Mouse (Mus musculus) E14TG2a.4 (cell line): ENCODE results near the gene Gm20388.
"Not testable (repeated sequence)": the region's sequence is repeated elsewhere in the genome, so short reads cannot be mapped to it uniquely, and the experiment has no call there.

Source experiments
- H3K27me3 ChIP-seq: 2 replicates; pipeline ENCODE4 v1.6.1; 2014; ENCODE audit warnings: low read length, control low read depth; ENCODE audit not compliant: insufficient read depth
- H3K36me3 ChIP-seq: 2 replicates; pipeline ENCODE4 v1.6.1; 2014; ENCODE audit warnings: low read length, control low read depth; ENCODE audit not compliant: insufficient read depth
- H3K4me1 ChIP-seq: replicated peaks from 2 replicates; pipeline ENCODE4 v1.6.1; 2014; ENCODE audit warnings: low read depth, low read length, control low read depth
- H3K4me3 ChIP-seq: replicated peaks from 2 replicates; pipeline ENCODE4 v1.5.1; 2014; ENCODE audit warnings: mild to moderate bottlenecking, low read length
- H3K9me3 ChIP-seq: 2 replicates; pipeline ENCODE4 v1.6.1; 2014; ENCODE audit warnings: low read length, control low read depth
- CTCF ChIP-seq: conservative IDR thresholded peaks from 2 replicates; pipeline ENCODE4 v1.5.1; 2014; ENCODE audit warnings: low read length
- NANOG ChIP-seq: IDR thresholded peaks from 2 replicates; pipeline ENCODE4 v1.6.1; 2014; ENCODE audit warnings: borderline replicate concordance, low read length, mixed read lengths
- POU5F1 ChIP-seq: IDR thresholded peaks from 2 replicates; pipeline ENCODE4 v1.6.1; 2014; ENCODE audit warnings: low read length, borderline replicate concordance

The Gm20388 gene

DNA sequence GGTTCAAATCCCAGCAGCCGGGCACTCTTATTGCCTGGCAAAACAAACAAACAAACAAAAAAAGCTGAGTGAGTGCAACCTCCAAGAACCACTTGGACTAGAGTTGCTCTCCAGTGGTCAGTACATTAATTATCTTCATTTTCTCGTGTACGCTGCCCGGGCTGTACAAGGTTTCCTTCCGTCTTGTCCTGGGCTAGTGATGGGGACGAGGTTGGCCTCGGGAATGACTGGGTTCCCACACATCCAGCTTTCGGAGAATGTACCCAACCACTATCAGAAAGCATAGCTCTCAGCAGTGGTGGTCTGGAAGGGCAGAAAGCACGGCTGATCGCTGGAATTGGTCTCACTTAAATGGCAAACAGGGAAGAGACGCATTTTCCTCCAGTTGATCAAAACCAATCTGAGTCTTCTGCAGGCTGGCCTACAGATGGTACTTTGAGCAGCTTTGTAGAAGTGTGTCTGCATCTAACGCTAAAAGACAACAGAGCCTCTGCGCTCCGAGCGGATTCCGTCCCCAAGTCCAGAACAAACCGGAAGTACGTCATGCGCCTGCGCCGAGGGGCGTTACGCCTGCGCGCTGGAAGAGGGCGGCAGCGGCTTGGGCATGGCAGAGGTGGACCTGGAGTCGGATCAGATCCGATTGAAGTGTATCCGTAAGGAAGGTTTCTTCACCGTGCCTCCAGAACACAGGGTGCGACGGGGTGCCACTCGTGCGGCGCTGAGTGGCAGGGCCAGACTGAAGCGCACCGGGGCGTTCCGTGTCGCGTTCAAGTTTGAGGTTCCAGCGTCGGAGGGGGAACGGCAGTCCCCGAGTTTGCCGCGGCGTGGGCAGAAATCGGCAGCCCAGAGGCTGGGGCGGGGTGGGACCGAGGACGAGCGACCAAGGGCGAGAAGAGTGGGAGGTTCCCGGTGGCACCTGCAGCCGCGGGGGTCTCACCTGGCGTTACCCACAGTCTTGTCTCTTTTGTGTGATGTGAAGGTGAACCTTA, 3313.9 kb downstream of the Gm20388 start, which contains the start of gene Cdk10:
Gene Cdk10 (plus strand): TSS at position 565 of the 989 bp plus-strand sequence.
- peaks cover 38% of the 10 kb centered on the region for H3K36me3 ChIP-seq
- peak within 1 kb of the TSS; percentile 95 for H3K4me3 ChIP-seq
- no peaks in the 10 kb centered on the region for H3K27me3 ChIP-seq
- H3K9me3 ChIP-seq = no peaks in the 10 kb centered on the region
- TF ChIP-seq NANOG (no peak), POU5F1 (no peak), CTCF (no peak)
- H3K4me1 ChIP-seq = peaks cover 26% of the 10 kb centered on the region

- TF ChIP-seq POU5F1 (no peak), CTCF (no peak), NANOG (no peak)
- Histone ChIP-seq H3K27me3 (no peaks in the 10 kb centered on the region), H3K4me1 (peaks cover 37% of the 10 kb centered on the region), H3K36me3 (peaks cover 60% of the 10 kb centered on the region), H3K9me3 (no peaks in the 10 kb centered on the region), H3K4me3 (no peak overlapping the region)
Observed at GRCm38 (mm10) chr8:123228416-123228815, 3317.8 kb downstream of the Gm20388 start.

- Histone ChIP-seq H3K27me3 (peaks cover 15% of the 10 kb centered on the region), H3K36me3 (peaks cover 60% of the 10 kb centered on the region), H3K4me1 (peaks cover 44% of the 10 kb centered on the region)
- H3K9me3 ChIP-seq, H3K4me3 ChIP-seq: not testable (repeated sequence)
Observed at GRCm38 (mm10) chr8:123230326-123230725, 3319.7 kb downstream of the Gm20388 start.

GRCm38 (mm10) chr8:123231742-123232141, 3321.1 kb downstream of the Gm20388 start:
- no peak for TF ChIP-seq NANOG
- TF ChIP-seq POU5F1 = no peak
- TF ChIP-seq CTCF = no peak
- Histone ChIP-seq H3K4me3 (no peak overlapping the region), H3K36me3 (peaks cover 51% of the 10 kb centered on the region), H3K27me3 (peaks cover 22% of the 10 kb centered on the region), H3K9me3 (no peaks in the 10 kb centered on the region), H3K4me1 (peaks cover 50% of the 10 kb centered on the region)

DNA sequence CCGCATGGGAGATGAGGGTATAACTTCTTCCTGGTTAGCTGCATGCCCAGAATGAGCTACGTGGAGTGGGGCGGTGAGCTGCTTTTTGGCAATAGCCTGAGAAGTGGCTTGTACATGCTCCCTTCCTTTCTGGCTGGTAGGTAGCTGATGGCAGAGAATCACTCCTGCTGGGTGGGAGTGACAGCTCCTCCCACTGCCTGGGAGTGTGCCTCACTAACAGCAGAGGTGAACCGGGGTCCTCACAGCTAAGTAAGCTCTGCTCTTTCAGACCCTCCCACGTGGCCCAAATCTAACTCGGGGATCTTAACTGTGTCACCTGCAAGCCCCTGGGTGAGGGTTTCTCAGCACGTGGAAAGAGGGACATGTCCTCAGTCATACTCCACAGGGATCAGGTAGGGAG, 3321.9 kb downstream of the Gm20388 start:
- TF ChIP-seq CTCF (no peak), POU5F1 (no peak), NANOG (no peak)
- H3K36me3 ChIP-seq = peaks cover 42% of the 10 kb centered on the region
- H3K27me3 ChIP-seq = peaks cover 22% of the 10 kb centered on the region
- H3K9me3 ChIP-seq = no peaks in the 10 kb centered on the region
- peaks cover 58% of the 10 kb centered on the region for H3K4me1 ChIP-seq
- H3K4me3 ChIP-seq = no peak overlapping the region

GRCm38 (mm10) chr8:123233300-123233699, 3322.7 kb downstream of the Gm20388 start:
- Histone ChIP-seq H3K4me1 (peaks cover 59% of the 10 kb centered on the region), H3K36me3 (peaks cover 35% of the 10 kb centered on the region), H3K9me3 (no peaks in the 10 kb centered on the region), H3K27me3 (peaks cover 22% of the 10 kb centered on the region), H3K4me3 (0 out of 2 replicates have a peak overlapping the region, but pooled peaks have one; percentile 23)
- TF ChIP-seq POU5F1 (no peak), CTCF (no peak), NANOG (no peak)

DNA sequence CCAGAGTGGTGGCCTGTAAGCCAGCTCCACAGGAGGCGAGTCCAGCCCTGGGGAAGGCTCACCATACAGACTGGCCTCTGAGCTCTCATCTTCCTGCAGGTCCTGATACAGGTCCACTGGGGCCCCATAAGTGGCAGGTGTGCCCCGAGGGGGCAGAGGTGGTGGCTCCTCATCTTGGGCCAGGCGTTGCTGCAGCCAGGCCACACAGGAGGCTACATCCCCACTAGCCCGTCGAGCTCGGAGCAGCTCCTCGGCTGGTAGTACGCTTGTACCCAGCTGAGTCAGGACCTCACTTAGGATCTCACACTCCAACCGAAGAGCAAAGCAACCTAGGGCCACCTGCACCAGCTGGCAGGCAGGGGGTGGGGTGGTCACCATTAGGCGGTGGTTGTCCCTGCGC, 3323.1 kb downstream of the Gm20388 start:
- Histone ChIP-seq H3K27me3 (peaks cover 22% of the 10 kb centered on the region), H3K36me3 (peaks cover 30% of the 10 kb centered on the region), H3K9me3 (no peaks in the 10 kb centered on the region), H3K4me3 (0 out of 2 replicates have a peak overlapping the region, but pooled peaks have one; percentile 23), H3K4me1 (peaks cover 59% of the 10 kb centered on the region)
- TF ChIP-seq NANOG = no peak
- TF ChIP-seq CTCF = no peak
- TF ChIP-seq POU5F1 = no peak

GRCm38 (mm10) chr8:123234918-123235519, 3324.4 kb downstream of the Gm20388 start:
- H3K27me3 ChIP-seq = peaks cover 22% of the 10 kb centered on the region
- no peaks in the 10 kb centered on the region for H3K9me3 ChIP-seq
- H3K36me3 ChIP-seq = peaks cover 19% of the 10 kb centered on the region
- TF ChIP-seq CTCF (no peak), POU5F1 (no peak), NANOG (no peak)
- peak overlapping the region; percentile 78 for H3K4me3 ChIP-seq
- H3K4me1 ChIP-seq = peaks cover 59% of the 10 kb centered on the region
